Mouse (Mus musculus): ENCODE data around the gene Ang4. TPM values are rescaled to one million over a fixed set of nuclear protein-coding genes. Genes with fewer than 3 reads are reported as not detected.

The Ang4 gene
- not detected in 4 replicates for total RNA-seq (2023; ENCODE audit: inconsistent age)

DNA sequence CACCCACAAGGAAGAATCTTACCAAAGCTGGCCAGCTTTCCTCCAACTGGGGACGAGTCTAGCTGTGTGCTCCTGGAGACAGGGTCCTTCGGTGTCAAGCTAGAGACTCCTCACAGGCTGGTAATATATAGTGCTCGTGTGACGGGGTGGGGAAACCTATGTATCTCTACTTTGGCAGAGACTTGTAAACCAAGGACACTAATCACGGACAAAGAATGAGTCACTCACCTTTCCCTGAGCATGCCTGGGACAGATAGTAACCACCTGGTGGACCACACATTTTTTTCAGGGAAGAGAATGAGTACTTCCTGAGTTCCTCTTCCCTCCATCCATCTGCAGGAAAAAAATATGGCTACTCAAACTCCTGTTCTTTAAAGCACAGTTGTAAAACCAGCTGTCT, at the start of gene Ang4:
Ang4 (minus strand) TSS at position 101 of the 400 bp plus-strand sequence.

DNA sequence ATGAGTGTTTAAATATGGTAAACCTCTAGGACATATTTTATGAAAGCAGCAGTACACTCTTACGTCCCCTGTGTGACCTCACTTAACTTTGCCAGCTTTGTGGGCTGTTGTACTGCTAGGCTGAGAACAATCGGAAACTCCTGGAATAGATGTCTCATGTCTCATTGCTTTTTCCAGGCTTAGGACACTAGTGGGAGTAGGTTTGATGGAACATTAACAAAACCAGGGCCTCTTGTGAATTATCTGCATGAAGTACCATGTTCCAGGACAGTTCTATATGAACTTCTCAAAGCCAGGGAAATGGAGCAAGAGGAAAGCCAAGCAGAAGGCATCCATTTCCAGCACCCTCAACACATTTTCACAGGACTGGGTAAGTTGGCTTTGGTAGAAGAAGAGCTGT, 26.4 kb upstream of the Ang4 start, which contains the start of gene AY358078:
AY358078 (plus strand) TSS at position 301 of the 400 bp plus-strand sequence.

DNA sequence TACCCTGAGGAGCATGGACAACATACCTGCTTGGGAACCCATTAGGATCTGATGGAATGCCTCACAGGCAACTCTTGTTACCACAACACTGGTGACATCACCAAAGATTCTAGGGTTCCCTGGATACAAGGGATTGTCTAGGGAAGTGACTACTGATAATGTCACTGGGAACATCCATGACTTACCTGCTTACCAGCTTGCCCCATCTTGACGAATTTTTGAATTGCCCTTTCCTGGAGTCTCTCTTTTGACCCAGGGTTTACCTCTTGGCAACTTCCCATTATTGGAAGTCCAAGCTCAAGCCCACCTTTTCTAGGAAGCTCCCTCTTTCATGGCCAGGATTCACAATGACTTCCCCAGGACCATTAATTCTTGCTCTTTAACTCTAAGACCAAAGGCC, 56.3 kb downstream of the Ang4 start, which contains the start of gene Gm5800:
Gm5800 (minus strand) TSS at position 101 of the 400 bp plus-strand sequence.

Other genes with a start within 250 kb of the Ang4 start
- gene Gm5622, start 220.8 kb downstream of the Ang4 start, total RNA-seq (2023; ENCODE audit: inconsistent age): not detected in 4 replicates
- gene Gm17175, start 199.5 kb downstream of the Ang4 start, total RNA-seq (2023; ENCODE audit: inconsistent age): not detected in 4 replicates
- gene Gm17174, start 181.5 kb downstream of the Ang4 start, total RNA-seq (2023; ENCODE audit: inconsistent age): not detected in 4 replicates
- not detected in 4 replicates for gene Gm17078, start 162.3 kb downstream of the Ang4 start, total RNA-seq (2023; ENCODE audit: inconsistent age)
- not detected in 4 replicates for gene Gm4181, start 137.9 kb downstream of the Ang4 start, total RNA-seq (2023; ENCODE audit: inconsistent age)
- gene Gm17079, start 78.1 kb downstream of the Ang4 start, total RNA-seq (2023; ENCODE audit: inconsistent age): not detected in 4 replicates
- not detected in 4 replicates for gene Gm5800, start 56.4 kb downstream of the Ang4 start, total RNA-seq (2023; ENCODE audit: inconsistent age)
- not detected in 4 replicates for gene AY358078, start 26.5 kb upstream of the Ang4 start, total RNA-seq (2023; ENCODE audit: inconsistent age)
- gene Ear6, start 80.1 kb upstream of the Ang4 start, total RNA-seq (2023; ENCODE audit: inconsistent age): not detected in 4 replicates
- 40.0 to 67.1 TPM (median 63.4 TPM) in 4 replicates for gene Mettl17, start 111.3 kb upstream of the Ang4 start, total RNA-seq (2023; ENCODE audit: inconsistent age)
- 0.36 to 0.54 TPM (median 0.48 TPM) in 4 replicates for gene Slc39a2, start 119.3 kb upstream of the Ang4 start, total RNA-seq (2023; ENCODE audit: inconsistent age)
- 0.24 to 1.2 TPM (median 0.61 TPM) in 3 of 4 replicates, not detected in the other for gene Ndrg2, start 140.6 kb upstream of the Ang4 start, total RNA-seq (2023; ENCODE audit: inconsistent age)
- gene Tppp2, start 144.8 kb upstream of the Ang4 start, total RNA-seq (2023; ENCODE audit: inconsistent age): not detected in 4 replicates
- gene Rnase13, start 149.2 kb upstream of the Ang4 start, total RNA-seq (2023; ENCODE audit: inconsistent age): not detected in 4 replicates
- 0.48 to 1.3 TPM (median 0.71 TPM) in 3 of 4 replicates, not detected in the other for gene Arhgef40, start 211.1 kb upstream of the Ang4 start, total RNA-seq (2023; ENCODE audit: inconsistent age)
- 0.77 to 1.8 TPM (median 1.2 TPM) in 3 of 4 replicates, not detected in the other for gene Tmem253, start 242.1 kb upstream of the Ang4 start, total RNA-seq (2023; ENCODE audit: inconsistent age)
- 9.3 to 11.8 TPM (median 10.0 TPM) in 4 replicates for gene Zfp219, start 247.1 kb upstream of the Ang4 start, total RNA-seq (2023; ENCODE audit: inconsistent age)